Mouse (Mus musculus): ENCODE data around the gene Hoxa9.

DNA sequence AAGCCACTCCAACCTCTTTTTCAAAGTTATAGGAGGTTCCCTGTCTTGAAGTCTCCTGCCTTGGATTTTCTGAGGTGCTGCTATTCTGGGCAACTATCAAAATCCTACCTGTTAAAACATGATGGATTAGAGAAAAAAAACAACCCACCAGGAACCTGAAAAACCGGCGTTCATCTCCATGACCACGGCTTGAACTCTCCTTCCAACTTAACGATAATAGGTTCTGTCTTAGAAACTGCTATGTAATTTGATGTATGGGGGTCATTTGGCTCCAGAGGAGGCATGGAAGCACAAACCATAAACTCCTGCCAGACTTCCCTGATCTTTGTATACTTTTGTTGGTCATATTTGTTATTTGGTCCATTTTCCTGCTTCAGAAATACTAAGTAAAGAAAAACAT lies 57.2 kb downstream of the Hoxa9 start:
- TF ChIP-seq CTCF (IDR thresholded peaks at IDR 0.05; ENCODE audit: control insufficient read depth, insufficient read depth, insufficient replicate concordance, low read depth, low read length) (no peak), POLR2A (IDR thresholded peaks at IDR 0.05; ENCODE audit: control insufficient read depth, low read depth, low read length) (no peak)

Measured in testis, adult 2 months (tissue).